Mouse (Mus musculus) MEL (cell line): ENCODE data around the gene Prf1. TPM values are rescaled to one million over a fixed set of nuclear protein-coding genes. Genes with fewer than 3 reads are reported as not detected.

Experiments used
- DNase-seq: peaks from one replicate; pipeline ENCODE4 v3.0.0; 2011; ENCODE audit warnings: low read depth, low spot score
- H3K27ac ChIP-seq: 2 replicates; pipeline ENCODE4 v1.5.1; 2012; ENCODE audit warnings: low read depth, mild to moderate bottlenecking, control low read depth, low read length, moderate library complexity; ENCODE audit not compliant: control insufficient read depth
- H3K27me3 ChIP-seq, 2 experiments: fragments of 150-350 bp in 1 of 2; sonication (generic) in 1 of 2; 2 replicates each; pipeline ENCODE4 v1.6.1; 2012; ENCODE audit warnings: low read length in 2 of 2, mild to moderate bottlenecking in 2 of 2, improper control_type of control experiment in 1 of 2, moderate library complexity in 1 of 2; ENCODE audit not compliant: insufficient read depth in 2 of 2, control insufficient read depth in 1 of 2
- H3K36me3 ChIP-seq, 2 experiments: 2 replicates each; pipeline ENCODE4 v1.6.1; 2012 to 2014; ENCODE audit warnings: low read length in 2 of 2, improper control_type of control experiment in 1 of 2, inconsistent platforms in 1 of 2, mild to moderate bottlenecking in 1 of 2; ENCODE audit not compliant: insufficient read depth in 2 of 2, control insufficient read depth in 1 of 2
- H3K4me1 ChIP-seq, 2 experiments: fragments of 150-350 bp in 1 of 2; sonication (generic) in 1 of 2; 2 replicates each; pipeline ENCODE4 v1.6.1; 2012; ENCODE audit warnings: low read length in 2 of 2, improper control_type of control experiment in 1 of 2, mild to moderate bottlenecking in 1 of 2; ENCODE audit not compliant: insufficient read depth in 2 of 2, control insufficient read depth in 1 of 2
- H3K4me3 ChIP-seq, 2 experiments: fragments of 150-350 bp in 1 of 2; sonication (generic) in 1 of 2; 2 replicates each; pipeline ENCODE4 v1.5.1; 2012; ENCODE audit warnings: low read depth in 2 of 2, low read length in 2 of 2, mild to moderate bottlenecking in 2 of 2, moderate library complexity in 2 of 2, control low read depth in 1 of 2, improper control_type of control experiment in 1 of 2; ENCODE audit not compliant: control insufficient read depth in 1 of 2, insufficient read depth in 1 of 2
- H3K79me2 ChIP-seq: 2 replicates; pipeline ENCODE4 v1.6.1; 2012; ENCODE audit warnings: mild to moderate bottlenecking, low read length, moderate library complexity; ENCODE audit not compliant: control insufficient read depth, poor library complexity, insufficient read depth
- H3K9ac ChIP-seq: 2 replicates; pipeline ENCODE4 v1.6.1; 2012; ENCODE audit warnings: low read depth, mild to moderate bottlenecking, control low read depth, low read length, moderate library complexity; ENCODE audit not compliant: control insufficient read depth, poor library complexity, severe bottlenecking
- H3K9me3 ChIP-seq: fragments of 150-350 bp; sonication (generic); replicated peaks from 2 replicates; pipeline ENCODE4 v1.6.1; 2012; ENCODE audit warnings: mild to moderate bottlenecking, low read length, improper control_type of control experiment, moderate library complexity; ENCODE audit not compliant: insufficient read depth
- BHLHE40 ChIP-seq: IDR thresholded peaks from 2 replicates; pipeline ENCODE4 v1.6.1; 2012; ENCODE audit warnings: low read depth, mild to moderate bottlenecking, inconsistent platforms, low read length, improper control_type of control experiment, borderline replicate concordance
- CHD2 ChIP-seq: IDR thresholded peaks from 2 replicates; pipeline ENCODE4 v1.6.1; 2011; ENCODE audit warnings: low read length, improper control_type of control experiment
- E2F4 ChIP-seq: IDR thresholded peaks from 2 replicates; pipeline ENCODE4 v1.6.1; 2011; ENCODE audit warnings: low read depth, low read length, improper control_type of control experiment, borderline replicate concordance
- EP300 ChIP-seq, 2 experiments: IDR thresholded peaks; 2 replicates each; pipeline ENCODE4 v1.6.1; 2011; ENCODE audit warnings: improper control_type of control experiment in 2 of 2, low read length in 2 of 2, low read depth in 1 of 2, mild to moderate bottlenecking in 1 of 2
- GABPA ChIP-seq: IDR thresholded peaks from 2 replicates; pipeline ENCODE4 v1.6.1; 2012; ENCODE audit warnings: low read depth, mild to moderate bottlenecking, inconsistent platforms, low read length, improper control_type of control experiment, moderate library complexity
- GATA1 ChIP-seq: IDR thresholded peaks from 2 replicates; pipeline ENCODE4 v1.6.1; 2011; ENCODE audit warnings: low read depth, low read length, improper control_type of control experiment
- HCFC1 ChIP-seq: IDR thresholded peaks from 2 replicates; pipeline ENCODE4 v1.6.1; 2012; ENCODE audit warnings: low read depth, mild to moderate bottlenecking, inconsistent platforms, low read length, improper control_type of control experiment, moderate library complexity
- JUND ChIP-seq: IDR thresholded peaks from 2 replicates; pipeline ENCODE4 v1.6.1; 2011; ENCODE audit warnings: low read depth, mild to moderate bottlenecking, improper control_type of control experiment, low read length
- KAT2A ChIP-seq: conservative IDR thresholded peaks from 2 replicates; pipeline ENCODE4 v1.6.1; 2012; ENCODE audit warnings: low read depth, low read length, improper control_type of control experiment, inconsistent platforms
- MAFK ChIP-seq: IDR thresholded peaks from 2 replicates; pipeline ENCODE4 v1.6.1; 2011; ENCODE audit warnings: low read depth, mild to moderate bottlenecking, low read length, improper control_type of control experiment, borderline replicate concordance
- MAZ ChIP-seq: IDR thresholded peaks from 2 replicates; pipeline ENCODE4 v1.6.1; 2012; ENCODE audit warnings: low read depth, mild to moderate bottlenecking, inconsistent platforms, low read length, improper control_type of control experiment
- MEF2A ChIP-seq: IDR thresholded peaks from 2 replicates; pipeline ENCODE4 v1.6.1; 2014; ENCODE audit warnings: low read depth, mild to moderate bottlenecking, inconsistent platforms, low read length, improper control_type of control experiment; ENCODE audit not compliant: poor library complexity, insufficient replicate concordance, severe bottlenecking; ENCODE audit errors: extremely low read depth
- MXI1 ChIP-seq: IDR thresholded peaks from 2 replicates; pipeline ENCODE4 v1.6.1; 2011; ENCODE audit warnings: mild to moderate bottlenecking, low read depth, low read length, improper control_type of control experiment
- MYC ChIP-seq: IDR thresholded peaks from 2 replicates; pipeline ENCODE4 v1.6.1; 2011; ENCODE audit warnings: low read depth, mild to moderate bottlenecking, low read length, improper control_type of control experiment, moderate library complexity
- NELFE ChIP-seq: IDR thresholded peaks from 2 replicates; pipeline ENCODE4 v1.6.1; 2011; ENCODE audit warnings: low read depth, low read length, improper control_type of control experiment
- NRF1 ChIP-seq: IDR thresholded peaks from 2 replicates; pipeline ENCODE4 v1.6.1; 2014; ENCODE audit warnings: low read depth, mild to moderate bottlenecking, inconsistent platforms, low read length, improper control_type of control experiment, moderate library complexity; ENCODE audit not compliant: poor library complexity, insufficient read depth, severe bottlenecking
- POLR2A ChIP-seq, 2 experiments: IDR thresholded peaks; 2 replicates each; pipeline ENCODE4 v1.6.1; 2011 to 2012; ENCODE audit warnings: low read length in 2 of 2, mild to moderate bottlenecking in 2 of 2, control low read depth in 1 of 2, improper control_type of control experiment in 1 of 2, low read depth in 1 of 2, moderate library complexity in 1 of 2; ENCODE audit not compliant: control insufficient read depth in 1 of 2, insufficient read depth in 1 of 2, poor library complexity in 1 of 2
- POLR2AphosphoS2 ChIP-seq: IDR thresholded peaks from 2 replicates; pipeline ENCODE4 v1.6.1; 2011; ENCODE audit warnings: low read length, improper control_type of control experiment
- POLR2AphosphoS5 ChIP-seq: IDR thresholded peaks from 2 replicates; pipeline ENCODE4 v1.6.1; 2012; ENCODE audit warnings: low read depth, borderline replicate concordance, mild to moderate bottlenecking, inconsistent platforms, low read length, moderate library complexity, mixed read lengths
- RAD21 ChIP-seq: IDR thresholded peaks from 2 replicates; pipeline ENCODE4 v1.6.1; 2011; ENCODE audit warnings: mild to moderate bottlenecking, low read depth, low read length, improper control_type of control experiment
- SMC3 ChIP-seq: IDR thresholded peaks from 2 replicates; pipeline ENCODE4 v1.6.1; 2011; ENCODE audit warnings: low read depth, low read length, improper control_type of control experiment
- TBP ChIP-seq: IDR thresholded peaks from 2 replicates; pipeline ENCODE4 v1.8.0; 2011; ENCODE audit warnings: low read depth, low read length, improper control_type of control experiment
- UBTF ChIP-seq: IDR thresholded peaks from 2 replicates; pipeline ENCODE4 v1.6.1; 2012; ENCODE audit warnings: low read depth, mild to moderate bottlenecking, inconsistent platforms, low read length, improper control_type of control experiment, moderate library complexity, borderline replicate concordance; ENCODE audit not compliant: insufficient read depth
- USF1 ChIP-seq: IDR thresholded peaks from 2 replicates; pipeline ENCODE4 v1.6.1; 2014; ENCODE audit warnings: low read depth, mild to moderate bottlenecking, inconsistent platforms, low read length, improper control_type of control experiment, moderate library complexity
- ZKSCAN1 ChIP-seq: IDR thresholded peaks from 2 replicates; pipeline ENCODE4 v1.6.1; 2012; ENCODE audit warnings: low read depth, mild to moderate bottlenecking, inconsistent platforms, low read length, improper control_type of control experiment, moderate library complexity
- ZMIZ1 ChIP-seq: IDR thresholded peaks from 2 replicates; pipeline ENCODE4 v1.6.1; 2012; ENCODE audit warnings: low read depth, mild to moderate bottlenecking, inconsistent platforms, low read length, improper control_type of control experiment, moderate library complexity
- ZNF384 ChIP-seq: IDR thresholded peaks from 2 replicates; pipeline ENCODE4 v1.6.1; 2012; ENCODE audit warnings: low read depth, mild to moderate bottlenecking, inconsistent platforms, low read length, improper control_type of control experiment
- polyA plus RNA-seq, 2 experiments: library from polyadenylated mRNA; stranded (reverse) in 1 of 2; unstranded in 1 of 2; fragments of >175 nt in 1 of 2; fragments of >200 nt in 1 of 2; gene quantifications; 2 replicates each; pipeline versions ENCODE4 v1.2.1 to v1.2.4; 2012; ENCODE audit warnings: low replicate concordance in 2 of 2, low read depth in 1 of 2; ENCODE audit not compliant: insufficient read length in 2 of 2, insufficient read depth in 1 of 2, missing spikeins in 1 of 2
- total RNA-seq: library from RNA; depleted of rRNA; stranded (reverse); fragments of 300-350 nt; gene quantifications from 2 replicates; pipeline ENCODE4 v1.2.3, GENCODE M21; 2012

Gene Prf1
- total and polyA plus RNA-seq, 3 experiments = 0.04 TPM; not detected in 2

DNA sequence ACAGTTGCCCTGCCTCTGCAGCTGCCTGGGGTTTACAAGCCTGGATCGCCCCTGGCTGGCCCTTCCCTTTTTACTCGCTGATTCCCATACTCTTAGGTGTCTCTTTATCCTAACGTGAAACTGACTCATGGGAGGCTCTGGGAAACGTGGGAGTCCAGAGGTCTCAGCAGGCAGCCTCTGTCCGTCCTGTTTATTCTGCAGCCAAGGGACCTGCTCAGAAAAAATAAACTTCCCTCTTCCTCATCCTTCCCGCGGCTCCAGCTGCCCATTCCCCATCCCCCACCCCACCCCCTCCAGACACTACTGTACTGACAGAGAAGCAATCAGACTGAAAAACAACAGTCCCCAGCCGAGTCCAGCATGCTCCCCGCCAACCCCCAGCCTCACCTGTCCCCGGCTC is 48.7 kb downstream of the Prf1 start:
- Histone ChIP-seq H3K79me2 (no peaks in the 10 kb centered on the region), H3K27me3 (no peaks in the 10 kb centered on the region), H3K9ac (no peak overlapping the region), H3K4me3 (no peak overlapping the region), H3K36me3 (no peaks in the 10 kb centered on the region), H3K4me1 (no peaks in the 10 kb centered on the region), H3K9me3 (no peaks in the 10 kb centered on the region), H3K27ac (no peak overlapping the region)
- no peak for TF ChIP-seq NRF1
- TF ChIP-seq USF1 = no peak
- no peak for TF ChIP-seq SMC3
- TF ChIP-seq MXI1 = no peak
- TF ChIP-seq MAZ = no peak
- no peak for TF ChIP-seq POLR2AphosphoS5
- no peak for TF ChIP-seq MAFK
- TF ChIP-seq EP300 (IDR thresholded peaks at IDR 0.05; ENCODE audit: low read depth in 1 of 2, low read length in 2 of 2) = no peak
- TF ChIP-seq JUND = no peak
- no peak for TF ChIP-seq HCFC1
- no peak for TF ChIP-seq TBP
- no peak for TF ChIP-seq NELFE
- no peak for TF ChIP-seq UBTF
- TF ChIP-seq GABPA = no peak
- TF ChIP-seq ZKSCAN1 = no peak
- no peak for TF ChIP-seq E2F4
- no peak for TF ChIP-seq GATA1
- DNase-seq = no peak

DNA sequence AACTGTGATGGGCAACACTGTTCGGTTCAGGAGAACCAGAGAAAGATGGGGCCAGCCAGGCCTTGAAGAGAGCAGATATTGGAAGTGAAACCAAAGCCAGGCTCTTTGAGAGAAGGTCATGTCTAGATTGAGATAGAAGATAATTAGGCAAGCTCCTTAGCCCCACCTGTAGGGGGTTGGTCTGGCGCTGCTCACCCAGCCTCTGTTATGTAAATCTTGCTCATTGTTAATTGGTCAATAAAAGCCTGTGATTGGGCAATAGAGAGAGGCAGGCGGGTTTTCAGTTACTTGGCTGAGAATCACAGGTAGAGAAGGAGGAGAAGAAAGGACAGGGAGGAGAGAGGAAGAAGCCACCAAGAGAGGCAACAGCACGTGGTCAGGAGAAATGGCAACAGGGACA is 53.6 kb downstream of the Prf1 start:
- DNase-seq = no peak
- Histone ChIP-seq H3K9me3 (no peaks in the 10 kb centered on the region), H3K79me2 (no peaks in the 10 kb centered on the region), H3K9ac (no peak overlapping the region), H3K4me3 (no peak overlapping the region), H3K27me3 (no peaks in the 10 kb centered on the region), H3K4me1 (no peaks in the 10 kb centered on the region)
- TF ChIP-seq ZKSCAN1 (no peak), CHD2 (no peak), USF1 (no peak), HCFC1 (no peak), MEF2A (no peak), KAT2A (no peak), MXI1 (no peak), POLR2A (IDR thresholded peaks at IDR 0.05; ENCODE audit: control insufficient read depth in 1 of 2, insufficient read depth in 1 of 2, low read depth in 1 of 2, low read length in 2 of 2, poor library complexity in 1 of 2) (no peak), POLR2AphosphoS2 (no peak), ZMIZ1 (no peak), ZNF384 (no peak), JUND (no peak), MAFK (no peak), BHLHE40 (no peak), RAD21 (no peak), MYC (no peak), TBP (no peak), NELFE (no peak), NRF1 (no peak)
- TF ChIP-seq, all 39 proteins: peak for 0
- H3K27ac ChIP-seq = no peak overlapping the region
- no peaks in the 10 kb centered on the region for H3K36me3 ChIP-seq
